Mouse (Mus musculus) liver, adult (tissue): ENCODE measurements around the gene Fer.
A peak's percentile ranks its signal among the peaks of the same experiment; 100 is the strongest.

ENCODE experiments used
- GATA4 ChIP-seq: IDR thresholded peaks from 2 replicates; pipeline ENCODE4 v1.6.1; 2014; ENCODE audit warnings: mild to moderate bottlenecking, low read length; ENCODE audit not compliant: insufficient replicate concordance

Gene Fer

GRCm38 (mm10) chr17:63863012-63863630 lies at the start of gene Fer:
Fer (plus strand) TSS chr17:63863062.
- TF ChIP-seq GATA4 = peak; percentile 94; the same call in 1 of the 2 replicates

DNA sequence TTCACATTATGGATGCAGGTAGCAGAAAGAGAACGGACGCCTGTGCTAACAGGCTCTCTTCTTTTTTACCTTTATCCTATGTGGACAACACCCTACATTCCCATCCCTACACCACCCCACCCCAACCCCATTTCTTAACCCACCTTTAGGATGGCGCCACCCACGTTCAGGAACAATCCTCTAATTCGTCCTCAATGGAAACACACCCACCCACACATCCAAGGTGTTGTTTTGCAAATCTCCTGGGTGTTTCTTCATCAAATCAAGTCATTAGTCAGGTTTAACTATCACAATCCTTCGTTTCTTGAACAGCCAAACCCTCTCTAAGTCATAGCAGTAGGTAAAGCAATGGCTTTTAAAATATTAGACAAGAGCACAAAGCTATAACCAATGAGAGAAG lies 49.3 kb upstream of the Fer start:
- no peak for TF ChIP-seq GATA4

DNA sequence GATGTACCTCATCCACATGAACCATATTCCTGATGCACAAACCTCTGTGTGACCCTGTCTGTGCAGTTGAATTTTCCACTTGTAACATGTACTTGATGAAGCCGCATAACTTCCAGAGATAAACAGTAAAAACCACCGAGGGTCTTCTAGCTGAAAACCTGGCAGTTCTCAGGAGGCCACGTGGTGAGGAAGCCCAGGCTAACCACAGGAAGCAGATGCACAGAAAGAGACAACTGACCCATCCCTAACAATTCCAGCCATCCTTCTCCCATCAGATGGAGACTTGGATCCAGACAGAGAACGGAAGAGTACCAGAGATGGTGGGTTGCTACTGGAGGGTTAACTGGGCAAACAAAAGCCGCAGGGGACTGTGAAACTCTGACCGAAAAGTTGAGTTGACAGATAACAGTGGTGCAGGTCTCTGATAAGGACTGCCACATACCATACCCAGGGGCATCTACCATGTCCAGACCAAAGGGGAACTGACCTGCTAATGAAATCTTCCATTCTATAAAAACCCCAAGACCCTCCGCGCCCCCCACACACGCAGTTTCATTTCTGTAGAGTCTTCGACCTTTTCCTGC lies 44.3 kb upstream of the Fer start:
- no peak for TF ChIP-seq GATA4

DNA sequence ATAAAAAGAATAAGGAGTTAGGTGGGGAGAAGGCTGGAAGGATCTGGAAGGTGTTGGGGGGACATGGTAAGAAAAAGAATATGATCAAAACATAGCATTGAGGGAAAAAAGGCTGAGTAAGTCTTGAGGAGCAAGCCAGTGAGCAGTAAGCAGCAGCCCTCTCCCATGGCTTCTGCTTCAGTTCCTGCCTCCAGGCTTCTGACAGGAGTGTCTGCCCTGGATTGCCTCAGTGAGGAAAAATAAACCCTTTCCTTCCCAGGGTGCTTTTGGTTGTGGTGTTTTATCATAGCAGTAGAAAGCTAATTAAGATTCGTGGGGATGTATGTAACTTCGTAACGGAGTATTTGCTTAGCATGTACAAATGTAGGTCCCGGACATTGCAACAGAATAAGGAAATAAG lies 38.7 kb upstream of the Fer start:
- TF ChIP-seq GATA4 = no peak

DNA sequence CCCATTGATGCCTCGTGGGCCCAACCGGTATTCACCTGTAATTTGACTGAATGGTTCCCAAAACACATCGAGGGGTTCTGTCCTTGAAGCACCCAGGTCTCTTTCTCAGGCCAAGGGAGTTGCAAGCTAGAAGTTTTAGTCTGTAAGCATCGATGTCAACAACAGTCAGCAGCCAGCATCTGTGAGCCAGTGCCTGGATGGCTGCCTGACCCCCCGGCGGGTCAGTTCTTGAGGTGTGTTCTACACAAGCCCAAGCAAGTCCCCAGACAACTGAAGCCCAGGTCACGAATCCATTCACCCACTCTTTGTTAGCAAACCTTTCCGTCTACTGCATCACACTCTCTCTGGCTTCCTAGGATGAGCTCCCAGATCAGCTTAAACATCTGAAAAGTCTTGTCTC lies 36.7 kb upstream of the Fer start:
- no peak for TF ChIP-seq GATA4

DNA sequence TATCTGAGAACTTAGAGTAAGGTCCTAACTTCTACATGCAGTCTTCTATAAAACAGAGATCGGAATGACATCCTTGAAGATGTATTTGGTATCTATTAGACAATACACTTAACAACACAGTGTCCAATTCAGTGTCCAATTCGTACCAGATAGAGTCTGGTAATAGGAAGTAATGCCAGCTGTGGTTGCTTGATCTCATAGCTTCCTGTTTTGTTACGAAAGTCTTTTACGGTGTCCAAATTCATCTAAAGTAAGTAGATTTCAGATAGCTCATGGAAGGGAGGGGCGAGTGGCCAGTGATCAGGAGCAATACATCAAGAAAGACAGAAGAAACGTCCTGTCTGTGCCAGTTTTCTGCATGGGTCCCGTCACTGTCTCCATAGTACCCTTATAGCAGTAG lies 36.1 kb upstream of the Fer start:
- TF ChIP-seq GATA4 = no peak

GRCm38 (mm10) chr17:63828561-63829332 lies 34.1 kb upstream of the Fer start:
- no peak for TF ChIP-seq GATA4

- no peak for TF ChIP-seq GATA4
Observed at GRCm38 (mm10) chr17:63831550-63831949, 31.3 kb upstream of the Fer start.

DNA sequence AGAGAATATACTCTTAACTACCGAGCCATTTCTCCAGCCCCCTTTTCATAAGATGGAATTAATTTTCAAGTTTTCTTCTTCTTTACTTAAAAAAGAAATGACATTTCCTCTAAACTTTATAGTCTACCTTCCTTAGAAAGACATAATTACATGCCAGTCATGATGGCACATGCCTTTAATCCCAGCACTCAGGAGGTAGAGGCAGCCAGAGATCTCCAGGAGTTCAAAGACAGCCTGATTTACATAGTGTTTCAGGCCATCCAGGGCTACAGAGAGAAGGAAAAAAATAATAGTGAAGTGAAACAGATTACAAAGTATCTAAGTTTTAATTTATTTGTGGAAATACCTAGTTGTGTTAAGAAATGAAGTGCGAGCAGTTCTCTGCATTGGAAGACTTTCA lies 26.6 kb upstream of the Fer start:
- TF ChIP-seq GATA4 = no peak

DNA sequence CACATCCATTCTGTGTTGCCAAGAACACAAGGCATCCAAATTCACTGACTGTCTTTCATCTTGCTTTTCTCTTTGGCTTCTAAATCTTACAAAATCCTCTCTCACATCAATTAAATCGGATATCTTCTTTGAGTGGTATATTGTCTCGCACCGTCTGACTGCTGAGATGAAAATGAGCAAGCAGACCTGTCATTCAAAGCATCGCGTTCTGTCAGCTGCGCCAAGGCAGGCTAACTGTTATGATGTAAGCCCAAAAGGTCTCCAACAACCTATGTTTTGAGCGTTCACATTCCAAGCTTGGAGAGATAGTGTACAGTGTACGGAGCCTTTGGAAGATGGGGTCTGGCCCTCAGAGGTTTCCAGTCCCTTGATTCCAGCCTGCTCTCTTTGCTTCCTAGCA lies 26.2 kb upstream of the Fer start:
- no peak for TF ChIP-seq GATA4

DNA sequence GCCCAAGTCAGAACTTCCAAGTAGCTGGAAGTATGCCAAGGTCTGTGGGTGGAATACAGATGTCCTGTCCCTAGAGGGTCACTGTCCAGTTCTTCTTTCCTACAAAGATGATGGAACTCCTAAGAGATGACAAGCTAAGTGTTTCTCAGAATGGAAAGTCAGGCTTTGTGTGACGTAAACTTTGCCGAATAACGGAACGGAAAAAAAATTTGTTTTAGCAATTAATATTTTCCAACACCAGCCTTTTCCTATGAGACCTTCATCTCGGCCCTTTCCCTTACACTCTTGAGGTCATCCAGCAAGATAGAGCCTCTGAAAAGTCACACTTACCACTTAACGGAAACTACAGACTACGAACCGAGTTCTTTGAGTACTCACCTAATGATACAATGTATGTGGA lies 24.7 kb upstream of the Fer start:
- no peak for TF ChIP-seq GATA4

DNA sequence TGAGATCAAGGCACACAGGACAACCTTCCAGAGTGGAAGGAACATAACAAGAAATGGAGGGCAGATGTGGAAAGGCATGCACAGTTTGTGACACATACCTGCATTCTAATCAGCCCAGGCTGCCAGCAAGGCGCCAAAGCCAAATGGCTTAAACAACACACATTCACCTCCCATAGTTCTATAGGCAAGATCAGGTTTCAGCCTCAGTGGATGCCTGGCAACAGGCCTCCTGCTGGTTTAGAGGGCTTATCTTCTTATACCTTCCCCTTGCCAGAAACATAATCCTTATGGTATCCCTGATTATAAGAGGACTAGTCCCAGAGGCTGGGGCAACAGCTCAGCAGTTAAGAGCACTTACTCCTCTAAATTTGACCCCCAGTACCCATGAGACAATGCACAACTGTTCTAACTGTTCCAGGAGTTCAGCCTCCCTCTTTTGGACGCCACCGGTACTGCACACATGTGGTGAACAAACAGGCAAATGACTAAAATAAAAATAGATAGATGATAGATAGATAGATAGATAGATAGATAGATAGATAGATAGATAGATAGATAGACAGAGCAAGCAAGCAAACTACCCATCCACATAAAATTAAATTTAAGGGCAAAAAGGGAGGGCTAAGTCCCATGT lies 23.1 kb upstream of the Fer start:
- TF ChIP-seq GATA4 = no peak

DNA sequence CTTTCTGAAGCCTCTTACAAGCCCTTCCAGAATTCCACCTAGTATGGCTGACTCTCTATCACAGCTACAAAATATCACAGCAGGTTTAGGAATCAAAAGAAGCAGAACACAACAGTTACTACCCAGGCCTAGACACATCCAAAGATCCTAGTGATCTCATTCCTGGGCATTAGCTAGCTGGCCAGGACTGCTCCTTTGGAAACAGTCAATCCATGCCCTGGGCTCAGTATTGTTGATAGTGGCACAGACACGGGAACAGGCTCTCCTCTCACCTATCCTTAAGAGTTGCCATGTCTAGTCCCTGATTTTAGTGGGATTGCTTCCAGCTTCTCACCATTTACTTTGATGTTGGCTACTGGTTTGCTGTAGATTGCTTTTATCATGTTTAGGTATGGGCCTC lies 20.6 kb upstream of the Fer start:
- no peak for TF ChIP-seq GATA4

DNA sequence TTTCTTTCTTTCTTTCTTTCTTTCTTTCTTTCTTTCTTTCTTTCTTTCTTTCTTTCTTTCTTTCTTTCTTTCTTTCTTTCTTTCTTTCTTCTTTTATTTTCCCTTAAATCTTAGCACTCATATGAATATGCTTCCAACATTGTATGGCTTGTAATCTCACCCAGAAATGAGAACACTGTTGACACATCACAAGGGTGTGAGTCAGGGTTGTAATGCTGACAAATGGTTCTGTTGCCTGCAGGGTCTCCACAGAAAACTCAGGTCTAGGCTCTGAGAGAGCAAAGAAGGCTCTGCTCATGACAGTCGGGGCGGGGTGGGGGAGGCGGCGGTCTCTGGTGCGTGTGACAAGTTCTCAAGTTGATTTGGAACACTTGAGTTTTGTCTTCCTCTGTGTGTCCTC lies 17.9 kb upstream of the Fer start:
- no peak for TF ChIP-seq GATA4

- TF ChIP-seq GATA4 = no peak
Observed at GRCm38 (mm10) chr17:63849151-63849550, 13.7 kb upstream of the Fer start.

- TF ChIP-seq GATA4 = no peak; the same call in 1 of the 2 replicates
Observed at GRCm38 (mm10) chr17:63849566-63849965, 13.3 kb upstream of the Fer start.
